Mouse (Mus musculus) intestine, embryonic 16.5 days (tissue): ENCODE measurements around the gene Sh3d19. TPM values are rescaled to one million over a fixed set of nuclear protein-coding genes. Genes with fewer than 3 reads are reported as not detected.

ENCODE experiments used
- ATAC-seq: fragments of 200-750 bp; cut with Nextera tagmentation; 2 replicates; pipeline ENCODE4 v1.8.0; 2017; ENCODE audit warnings: moderate TSS enrichment, moderate library complexity
- H3K27ac ChIP-seq: fragments of 300-500 bp; sonication (generic); 2 replicates; pipeline ENCODE4 v1.5.1; 2014; ENCODE audit warnings: mild to moderate bottlenecking, low read length
- H3K27me3 ChIP-seq: fragments of 300-500 bp; sonication (generic); replicated peaks from 2 replicates; pipeline ENCODE4 v1.6.1; 2014; ENCODE audit warnings: low read length, control low read depth, mixed read lengths; ENCODE audit not compliant: control insufficient read depth, insufficient read depth
- H3K36me3 ChIP-seq: fragments of 300-500 bp; sonication (generic); 2 replicates; pipeline ENCODE4 v1.6.1; 2014; ENCODE audit warnings: low read length, control low read depth; ENCODE audit not compliant: control insufficient read depth, insufficient read depth
- H3K4me1 ChIP-seq: fragments of 300-500 bp; sonication (generic); 2 replicates; pipeline ENCODE4 v1.6.1; 2014; ENCODE audit warnings: low read length, control low read depth, mixed read lengths; ENCODE audit not compliant: control insufficient read depth, insufficient read depth
- H3K4me2 ChIP-seq: fragments of 300-500 bp; sonication (generic); 2 replicates; pipeline ENCODE4 v1.6.1; 2014; ENCODE audit warnings: low read depth, low read length, control low read depth
- H3K4me3 ChIP-seq: fragments of 300-500 bp; sonication (generic); 2 replicates; pipeline ENCODE4 v1.5.1; 2014; ENCODE audit warnings: mild to moderate bottlenecking, low read length
- H3K9ac ChIP-seq: fragments of 300-500 bp; sonication (generic); 2 replicates; pipeline ENCODE4 v1.6.1; 2014; ENCODE audit warnings: low read depth, low read length
- H3K9me3 ChIP-seq: fragments of 300-500 bp; sonication (generic); 2 replicates; pipeline ENCODE4 v1.6.1; 2016; ENCODE audit warnings: low read length, control low read depth; ENCODE audit not compliant: control insufficient read depth
- WGBS: fragments of 180-500 bp; shearing (Covaris S2); extraction: QIAGEN DNeasy Blood & Tissue Kit; methylation state at CpG from one replicate; pipeline ENCODE4 v1.1.7; 2014; 5-methylcytosine and 5-hydroxymethylcytosine counted together
- polyA plus RNA-seq: library from polyadenylated mRNA; unstranded; fragments of >200 nt; fragmentation: Nextera tagmentation; extraction: Ambion mirVana; gene quantifications from 2 replicates; pipeline ENCODE4 v1.2.1, GENCODE M21; 2015

Sh3d19 gene
- 27.5 and 35.6 TPM in 2 replicates for polyA plus RNA-seq

DNA sequence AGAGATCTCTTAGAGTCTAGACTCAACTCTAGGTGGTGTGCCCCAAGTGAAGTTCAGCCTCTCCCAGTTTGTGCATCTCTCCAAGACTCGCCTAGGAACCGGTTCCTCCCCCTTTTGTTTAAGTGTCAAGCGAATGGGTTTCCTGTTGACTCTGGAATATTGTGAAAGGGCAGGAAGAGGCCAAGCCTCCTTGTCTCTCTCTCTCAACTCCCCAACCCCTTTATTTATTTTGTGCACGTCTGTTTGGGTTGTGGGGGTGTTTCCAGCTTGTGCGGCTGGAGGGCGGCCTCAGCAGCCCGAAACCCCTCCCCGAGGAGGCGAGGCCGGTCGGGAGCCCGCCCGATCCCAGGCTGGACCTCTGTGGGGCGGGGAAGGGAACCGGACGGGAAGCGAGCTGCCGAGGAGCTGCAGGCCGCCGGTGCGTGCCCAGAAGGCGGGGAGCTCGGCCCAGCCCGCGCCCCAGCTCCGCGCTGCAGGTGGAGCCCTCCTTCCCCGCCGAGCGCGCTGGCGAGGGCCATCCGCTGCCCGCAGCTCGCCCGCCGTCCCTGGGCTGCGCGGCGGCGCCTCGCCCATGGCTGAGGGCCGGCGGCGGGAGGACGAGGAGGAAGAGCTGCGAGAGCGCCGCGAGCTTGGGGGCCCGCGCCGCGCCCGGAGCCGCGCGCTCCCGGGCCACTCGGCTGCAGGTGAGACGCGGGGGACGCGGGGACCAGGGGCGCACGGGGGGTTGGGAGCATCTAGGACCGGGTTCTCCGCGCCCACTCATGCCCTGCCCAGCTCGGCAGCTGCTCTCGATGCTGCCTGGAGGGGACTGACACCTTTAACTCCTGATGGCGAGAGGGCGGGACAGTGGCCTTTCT, at the start of gene Sh3d19:
Gene Sh3d19, plus strand, starts transcription at position 368 of the 857 bp plus-strand sequence.
- H3K9me3 ChIP-seq, result no peaks in the 10 kb centered on the region
- no peaks in the 10 kb centered on the region for H3K36me3 ChIP-seq
- H3K27ac ChIP-seq, result peak within 1 kb of the TSS; percentile 95
- peak; percentile 95 for ATAC-seq
- peak within 1 kb of the TSS; percentile 75 for H3K4me2 ChIP-seq
- H3K4me3 ChIP-seq, result peak within 1 kb of the TSS; percentile 85
- H3K9ac ChIP-seq, result peak within 1 kb of the TSS; percentile 91
- H3K4me1 ChIP-seq, result peaks cover 21% of the 10 kb centered on the region
- WGBS, result under 1% methylated on average over 51 of the region's 73 CpGs
- H3K27me3 ChIP-seq, result no peaks in the 10 kb centered on the region

GRCm38 (mm10) chr3:85922331-85922730, 48.6 kb upstream of the Sh3d19 start:
- Histone ChIP-seq H3K9me3 (no peaks in the 10 kb centered on the region), H3K27ac (no peak overlapping the region), H3K4me2 (no peak overlapping the region), H3K4me1 (no peaks in the 10 kb centered on the region), H3K27me3 (no peaks in the 10 kb centered on the region), H3K9ac (no peak overlapping the region), H3K36me3 (no peaks in the 10 kb centered on the region), H3K4me3 (no peak overlapping the region)
- WGBS, result 56% methylated on average over 3 of the region's 3 CpGs
- ATAC-seq, result no peak

- H3K4me3 ChIP-seq, result no peak overlapping the region
- no peaks in the 10 kb centered on the region for H3K9me3 ChIP-seq
- H3K9ac ChIP-seq, result no peak overlapping the region
- no peaks in the 10 kb centered on the region for H3K27me3 ChIP-seq
- no peak overlapping the region for H3K27ac ChIP-seq
- no peaks in the 10 kb centered on the region for H3K36me3 ChIP-seq
- H3K4me2 ChIP-seq, result no peak overlapping the region
- no peak for ATAC-seq
- no peaks in the 10 kb centered on the region for H3K4me1 ChIP-seq
- 80% methylated on average over 8 of the region's 8 CpGs for WGBS
Observed at GRCm38 (mm10) chr3:85923343-85923742, 47.6 kb upstream of the Sh3d19 start.

DNA sequence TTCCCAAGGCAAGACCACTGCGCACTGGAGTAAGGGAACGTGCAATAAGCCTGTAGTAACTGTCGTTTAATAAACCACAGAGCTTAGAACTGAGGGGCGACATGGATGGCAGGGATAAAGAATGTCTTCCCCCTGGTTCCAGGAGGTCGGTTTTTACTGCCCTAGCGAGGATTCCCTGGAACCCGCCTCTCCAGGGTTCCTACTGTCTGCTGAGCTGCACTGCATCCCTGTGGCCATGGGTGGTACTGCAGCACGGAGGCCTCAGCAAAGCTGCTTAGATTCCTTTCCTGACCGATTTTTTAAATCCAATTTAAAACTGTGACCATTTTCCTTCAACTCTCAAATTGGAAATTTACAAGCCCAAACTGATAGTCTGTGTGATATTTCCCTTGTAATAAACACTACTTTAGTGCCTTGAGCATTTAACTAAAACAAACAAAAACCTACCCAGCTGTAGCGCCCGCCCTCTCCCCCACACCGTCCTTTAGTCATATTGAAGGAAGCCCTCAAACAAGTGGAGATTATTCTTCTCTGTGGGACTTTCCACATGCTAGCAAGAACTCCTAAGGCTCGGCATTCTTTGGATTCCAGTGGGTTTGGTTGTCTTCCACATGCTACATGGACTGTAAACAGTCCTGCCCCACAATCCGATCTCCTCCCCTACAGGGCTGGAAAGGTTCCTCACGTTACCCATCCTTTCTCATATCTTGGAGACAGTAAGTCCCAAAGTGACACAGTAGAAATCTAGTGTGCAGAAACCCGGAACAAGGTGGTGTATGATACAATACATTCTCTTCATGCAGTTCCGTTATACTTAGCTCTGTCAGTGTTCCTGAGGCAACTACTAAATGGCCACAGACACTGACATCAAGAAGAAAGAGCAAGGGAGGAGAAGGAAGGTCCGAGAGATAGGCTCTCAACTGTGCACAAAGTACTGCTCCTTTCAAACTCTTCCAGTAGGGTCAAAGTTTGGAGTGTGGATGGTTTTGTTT, 46.7 kb upstream of the Sh3d19 start:
- Histone ChIP-seq H3K9ac (no peak overlapping the region), H3K9me3 (no peaks in the 10 kb centered on the region), H3K4me3 (no peak overlapping the region), H3K27ac (no peak overlapping the region), H3K4me2 (0 out of 2 replicates have a peak overlapping the region, but pooled peaks have one; percentile 30), H3K4me1 (no peaks in the 10 kb centered on the region), H3K27me3 (no peaks in the 10 kb centered on the region), H3K36me3 (no peaks in the 10 kb centered on the region)
- ATAC-seq, result peak; percentile 62
- 41% methylated on average over 18 of the region's 18 CpGs for WGBS

DNA sequence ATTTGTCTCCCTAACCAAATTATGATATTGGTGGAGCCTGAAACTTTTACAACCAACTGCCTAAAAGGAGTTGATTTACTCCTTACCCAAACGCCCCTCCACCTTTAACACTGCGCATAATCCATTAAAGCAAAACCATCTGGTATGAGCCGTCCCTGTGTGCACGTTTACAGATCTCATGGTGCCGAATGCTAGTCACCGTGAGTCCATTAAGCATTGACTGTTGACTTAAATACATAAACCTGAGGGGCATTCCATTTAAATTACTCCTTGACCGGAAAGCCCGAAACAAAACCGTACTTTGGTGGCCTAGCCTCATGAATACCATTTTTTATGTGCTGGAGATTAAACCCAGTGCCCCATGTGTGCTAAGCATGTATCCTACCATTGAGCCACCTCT, 43.6 kb upstream of the Sh3d19 start:
- no peak for ATAC-seq
- H3K9me3 ChIP-seq, result no peaks in the 10 kb centered on the region

DNA sequence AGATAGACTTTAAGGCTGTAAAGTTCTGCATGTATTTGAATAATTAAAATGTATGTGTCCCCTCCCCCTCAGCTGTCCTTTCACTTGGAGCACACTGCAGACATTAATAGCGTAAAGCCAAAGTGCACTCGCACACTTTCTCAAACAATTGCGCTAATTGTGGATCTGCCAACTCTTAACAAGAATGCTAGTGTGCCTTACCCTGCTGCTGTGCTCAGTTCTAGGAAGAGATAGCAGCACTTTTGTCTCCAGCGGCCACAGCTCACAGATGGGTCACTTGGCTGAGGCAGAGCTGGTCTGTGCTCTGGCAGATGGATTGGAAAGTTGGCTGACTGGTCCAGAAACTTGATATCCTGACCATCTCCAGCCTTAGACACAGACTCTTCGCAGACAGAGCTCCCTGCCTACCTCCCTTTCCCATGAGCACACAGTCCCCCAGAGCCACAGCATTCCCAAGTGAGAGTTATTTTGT, 42.7 kb upstream of the Sh3d19 start:
- Histone ChIP-seq H3K4me1 (no peaks in the 10 kb centered on the region), H3K27ac (no peak overlapping the region), H3K36me3 (no peaks in the 10 kb centered on the region), H3K9me3 (no peaks in the 10 kb centered on the region), H3K4me3 (no peak overlapping the region), H3K4me2 (no peak overlapping the region), H3K27me3 (no peaks in the 10 kb centered on the region), H3K9ac (no peak overlapping the region)
- 76% methylated on average over 5 of the region's 5 CpGs for WGBS
- ATAC-seq, result no peak

More for the DNA sequence above, 43.6 kb upstream of the Sh3d19 start:
- Histone ChIP-seq H3K4me3 (no peak overlapping the region), H3K9ac (no peak overlapping the region), H3K4me1 (no peaks in the 10 kb centered on the region), H3K36me3 (no peaks in the 10 kb centered on the region), H3K27ac (no peak overlapping the region), H3K4me2 (no peak overlapping the region), H3K27me3 (no peaks in the 10 kb centered on the region)
- 74% methylated on average over 9 of the region's 9 CpGs for whole genome bisulfite sequencing

GRCm38 (mm10) chr3:85929711-85930110, 41.2 kb upstream of the Sh3d19 start:
- no peaks in the 10 kb centered on the region for H3K27me3 ChIP-seq
- no peaks in the 10 kb centered on the region for H3K36me3 ChIP-seq
- H3K4me2 ChIP-seq, result no peak overlapping the region
- ATAC-seq, result no peak
- H3K9ac ChIP-seq, result no peak overlapping the region
- no peak overlapping the region for H3K27ac ChIP-seq
- H3K4me3 ChIP-seq, result no peak overlapping the region
- 82% methylated on average over 5 of the region's 5 CpGs for WGBS
- H3K4me1 ChIP-seq, result no peaks in the 10 kb centered on the region
- H3K9me3 ChIP-seq, result no peaks in the 10 kb centered on the region

- H3K27ac ChIP-seq, result no peak overlapping the region
Observed at GRCm38 (mm10) chr3:85930671-85931255, 40.1 kb upstream of the Sh3d19 start.

GRCm38 (mm10) chr3:85931859-85932258, 39.0 kb upstream of the Sh3d19 start:
- no peak overlapping the region for H3K4me2 ChIP-seq
- 64% methylated on average over 6 of the region's 6 CpGs for WGBS
- H3K4me1 ChIP-seq, result no peaks in the 10 kb centered on the region
- no peaks in the 10 kb centered on the region for H3K9me3 ChIP-seq
- H3K27me3 ChIP-seq, result no peaks in the 10 kb centered on the region
- no peak overlapping the region for H3K27ac ChIP-seq
- H3K36me3 ChIP-seq, result no peaks in the 10 kb centered on the region
- H3K9ac ChIP-seq, result no peak overlapping the region
- no peak overlapping the region for H3K4me3 ChIP-seq
- ATAC-seq, result no peak

More at GRCm38 (mm10) chr3:85930671-85931255, 40.1 kb upstream of the Sh3d19 start:
- H3K9me3 ChIP-seq, result no peaks in the 10 kb centered on the region
- H3K4me3 ChIP-seq, result no peak overlapping the region
- H3K4me1 ChIP-seq, result no peaks in the 10 kb centered on the region
- H3K36me3 ChIP-seq, result no peaks in the 10 kb centered on the region
- no peaks in the 10 kb centered on the region for H3K27me3 ChIP-seq
- WGBS, result 82% methylated on average over 11 of the region's 11 CpGs
- H3K4me2 ChIP-seq, result no peak overlapping the region
- ATAC-seq, result no peak
- no peak overlapping the region for H3K9ac ChIP-seq
